Mouse (Mus musculus): ENCODE results near the gene Cd248.

The Cd248 gene

DNA sequence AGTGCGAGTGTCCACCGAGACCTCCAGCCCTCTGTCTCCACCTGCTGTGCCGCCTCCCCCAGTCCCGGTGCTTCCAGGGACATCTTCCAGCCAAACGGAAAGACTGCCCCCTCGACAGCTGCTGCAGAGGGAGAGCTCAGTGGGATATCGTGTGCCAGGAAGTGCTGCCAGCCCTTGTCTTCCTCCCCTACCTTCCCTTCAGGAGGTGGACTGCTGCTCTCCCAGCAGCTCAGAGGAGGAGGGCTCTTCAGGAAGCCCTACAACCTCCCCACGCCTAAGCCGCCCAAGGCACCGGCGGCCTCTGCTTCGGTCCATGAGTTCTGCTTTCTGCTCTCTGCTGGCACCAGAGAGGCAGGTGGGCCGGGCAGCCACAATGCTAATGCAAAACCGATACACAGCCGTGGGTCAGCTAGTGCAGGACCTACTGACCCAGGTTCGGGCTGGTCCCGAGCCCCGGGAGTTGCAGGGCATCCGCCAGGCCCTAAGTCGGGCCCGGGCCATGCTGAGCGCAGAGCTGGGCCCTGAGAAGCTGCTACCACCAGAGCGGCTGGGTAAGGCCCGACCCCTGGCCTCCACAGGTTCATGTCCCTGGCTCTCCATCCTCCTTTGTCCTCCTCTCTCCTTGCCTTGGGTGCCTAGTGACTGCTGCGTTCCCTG is 15.6 kb upstream of the Cd248 start:
- no peak for DNase-seq (ENCODE audit: low spot score)

DNA sequence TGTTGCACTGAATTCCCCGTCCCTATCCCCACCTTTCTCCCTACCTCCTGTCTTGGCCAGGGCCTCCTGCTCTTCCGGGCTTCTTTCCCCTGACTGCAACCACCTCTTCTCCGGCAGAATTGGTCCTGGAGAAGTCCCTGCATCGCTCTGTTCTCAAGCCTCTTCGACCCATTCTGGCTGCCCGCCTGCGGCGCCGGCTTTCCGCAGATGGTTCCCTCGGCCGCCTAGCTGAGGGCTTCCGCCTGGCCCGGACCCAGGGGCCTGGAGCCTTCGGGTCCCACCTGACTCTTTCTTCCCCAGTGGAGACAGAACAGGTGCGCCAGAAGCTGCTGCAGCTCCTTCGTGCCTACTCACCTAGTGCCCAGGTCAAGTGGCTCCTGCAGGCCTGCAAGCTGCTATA is 15.0 kb upstream of the Cd248 start:
- DNase-seq (ENCODE audit: low spot score) = no peak

DNA sequence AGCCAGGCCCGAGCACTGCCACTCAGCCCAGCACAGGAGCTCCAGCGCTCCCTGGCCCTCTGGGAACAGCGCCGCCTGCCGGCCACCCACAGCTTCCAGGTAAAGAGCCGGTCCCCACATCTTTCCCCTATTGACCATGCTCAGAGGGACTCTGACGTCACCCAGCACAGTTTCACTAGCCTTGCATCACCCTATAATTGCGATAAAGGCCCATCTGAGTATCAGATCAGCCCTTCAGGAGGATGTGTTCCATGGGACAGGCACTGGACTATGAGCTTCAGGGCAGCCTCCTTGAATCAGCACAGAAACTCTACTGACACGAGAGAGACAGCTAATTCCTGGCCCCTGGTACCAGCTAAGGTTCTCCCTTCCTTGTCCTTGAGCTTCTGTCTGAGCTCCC is 14.0 kb upstream of the Cd248 start:
- peak; percentile 68 for DNase-seq (ENCODE audit: low spot score)

DNA sequence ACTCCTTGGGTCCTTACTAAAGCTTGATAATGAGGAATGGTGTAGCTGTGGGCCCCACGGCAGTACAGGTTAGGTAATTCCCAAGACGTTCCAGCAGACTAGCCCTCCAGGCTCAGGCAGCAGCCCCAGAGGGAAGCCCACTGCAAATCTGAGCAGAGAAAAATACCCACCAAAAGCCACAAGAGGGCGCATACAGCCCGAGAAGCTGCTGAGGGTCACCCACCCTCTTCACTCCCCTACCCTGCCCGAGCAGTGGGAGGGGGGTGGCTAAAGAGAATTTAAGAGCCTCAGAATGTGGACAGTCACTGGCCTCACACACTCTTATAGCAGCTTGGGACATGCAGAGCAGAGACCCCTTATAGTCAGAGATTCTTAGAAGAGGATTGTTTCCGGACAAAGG is 11.6 kb upstream of the Cd248 start:
- DNase-seq (ENCODE audit: low spot score) = peak; percentile 89

DNA sequence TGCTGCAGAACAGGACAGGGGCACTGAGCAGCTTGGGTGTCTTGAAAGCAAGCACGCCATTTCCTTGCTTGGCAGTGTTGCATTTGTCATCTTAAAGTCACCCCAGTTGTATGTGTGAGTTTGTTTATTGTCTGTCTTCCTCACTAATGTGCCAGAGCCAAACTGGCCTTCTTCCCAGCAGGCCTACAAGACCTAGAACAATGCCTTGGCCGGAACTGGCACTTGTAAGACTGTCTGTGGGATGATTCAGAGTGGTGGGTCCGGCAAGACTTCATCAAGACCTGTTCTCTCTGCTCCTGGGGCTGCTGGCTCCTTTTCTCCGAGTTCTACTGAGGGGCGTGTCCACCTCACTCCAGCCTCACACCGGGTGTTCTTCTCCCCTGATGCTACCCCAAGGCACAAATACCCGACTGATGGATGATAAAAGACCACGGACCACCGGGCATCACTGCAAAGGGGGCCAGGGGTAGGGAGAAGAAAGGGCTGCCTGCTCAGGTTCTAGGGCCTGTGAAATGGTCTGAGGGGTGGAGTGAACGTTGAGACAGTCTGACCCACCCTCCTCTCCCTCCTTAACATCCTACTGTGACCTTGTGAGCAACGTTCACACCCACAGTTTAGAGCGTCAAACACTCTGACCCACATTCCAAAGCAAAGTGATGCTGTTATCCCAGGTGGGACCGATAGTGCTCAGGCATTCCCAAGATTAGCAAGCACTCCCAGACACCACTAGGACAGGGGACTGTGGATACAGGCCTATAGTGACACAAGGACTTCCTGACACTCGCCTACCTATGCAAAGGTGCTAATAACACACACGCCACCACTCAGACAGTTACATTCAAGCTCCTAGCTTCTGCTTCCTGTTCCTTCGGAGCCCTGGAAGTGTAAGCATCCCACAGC is 9.8 kb upstream of the Cd248 start:
- DNase-seq (ENCODE audit: low spot score) = no peak

DNA sequence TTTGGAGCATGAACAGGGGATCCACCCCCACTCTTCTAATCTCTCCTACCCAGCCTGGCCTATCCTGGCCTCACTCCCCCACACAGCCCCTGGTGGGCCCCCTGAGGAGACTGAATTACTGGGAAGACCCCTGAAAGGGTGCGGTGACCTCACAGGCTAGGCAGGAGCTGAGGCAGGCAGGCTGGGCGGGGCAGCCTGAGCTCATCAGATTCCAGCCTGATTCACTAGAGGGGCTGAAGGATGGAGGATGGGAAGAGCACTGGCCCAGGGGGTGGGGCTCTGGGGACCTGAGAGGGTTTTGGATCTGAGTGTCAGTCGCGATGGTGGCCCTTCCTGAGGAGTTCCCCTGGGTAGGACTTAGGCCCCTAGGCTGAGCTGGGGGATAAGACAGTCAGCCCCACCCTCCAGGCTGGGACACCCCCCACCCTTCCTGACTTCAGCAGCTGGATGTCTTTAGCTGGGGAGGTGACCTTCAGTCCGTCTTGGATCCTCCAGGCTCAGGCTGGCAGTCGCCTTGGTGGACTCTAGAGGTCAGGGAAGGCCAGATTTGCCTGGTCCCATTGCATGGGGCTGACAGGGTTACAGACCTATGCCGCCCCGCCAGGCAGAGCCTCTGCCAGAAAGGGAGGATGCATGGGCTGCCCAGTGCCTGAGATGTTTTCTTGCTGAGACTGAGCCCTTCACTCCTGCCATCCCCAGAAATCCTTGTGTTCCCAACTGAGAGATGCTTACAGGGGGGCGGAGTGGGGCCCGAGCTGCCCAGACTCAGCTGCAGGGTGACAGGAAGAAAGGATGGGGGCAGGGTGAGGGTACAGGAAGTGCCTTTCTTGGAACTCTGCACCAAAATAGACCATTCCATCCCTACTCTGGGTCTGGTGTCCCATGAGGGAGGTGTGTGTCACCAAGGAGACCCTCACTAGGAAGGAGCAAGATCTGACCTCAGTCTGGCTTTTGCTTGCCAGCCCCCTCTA is 8.8 kb upstream of the Cd248 start:
- DNase-seq (ENCODE audit: low spot score) = peak; percentile 67

DNA sequence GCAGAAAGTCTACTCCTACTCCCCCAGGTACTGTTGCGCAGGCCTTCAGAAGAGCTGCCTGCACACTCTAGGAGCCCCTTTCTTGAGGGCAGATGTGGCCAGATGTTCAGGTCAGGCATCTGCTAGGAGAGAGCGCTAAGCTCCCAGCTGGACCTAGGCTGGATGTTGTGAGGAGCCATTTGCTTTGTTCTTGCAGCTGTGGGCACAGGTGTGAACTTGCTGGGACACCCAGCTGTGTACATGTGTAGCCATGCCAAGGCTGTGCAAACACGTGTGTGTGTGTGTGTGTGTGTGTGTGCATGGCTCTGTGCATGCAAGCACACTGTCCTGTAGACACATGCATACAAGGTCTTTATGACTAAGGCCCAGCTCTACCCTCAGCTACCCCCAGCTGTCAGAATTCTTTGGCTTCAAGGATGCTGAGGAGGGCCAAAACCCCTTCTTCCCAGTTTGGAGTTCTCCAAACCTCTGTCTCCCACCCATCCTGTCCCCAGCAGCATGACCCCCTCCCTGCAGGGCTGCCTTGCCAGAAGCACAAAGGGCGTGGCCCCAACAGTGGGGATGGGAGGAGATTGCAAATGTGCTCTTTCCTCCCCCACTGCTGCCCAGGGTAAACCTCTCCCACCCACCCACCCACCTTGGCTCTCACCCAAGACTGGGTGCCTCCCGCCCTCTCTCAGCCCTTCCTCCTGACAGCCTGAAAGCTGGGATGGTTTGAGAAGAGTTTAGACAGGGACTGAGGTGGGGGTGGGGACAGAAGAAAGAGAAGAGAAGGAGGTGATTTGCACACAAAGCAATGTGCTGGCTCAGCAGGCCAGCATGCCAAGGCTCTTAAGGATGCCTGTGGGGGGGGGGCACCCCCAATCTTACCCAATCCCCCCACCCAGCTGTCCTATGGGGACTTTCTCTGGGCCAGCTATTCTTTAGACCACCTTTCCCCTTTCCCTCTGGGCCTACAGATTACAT is 7.2 kb upstream of the Cd248 start:
- no peak for DNase-seq (ENCODE audit: low spot score)

DNA sequence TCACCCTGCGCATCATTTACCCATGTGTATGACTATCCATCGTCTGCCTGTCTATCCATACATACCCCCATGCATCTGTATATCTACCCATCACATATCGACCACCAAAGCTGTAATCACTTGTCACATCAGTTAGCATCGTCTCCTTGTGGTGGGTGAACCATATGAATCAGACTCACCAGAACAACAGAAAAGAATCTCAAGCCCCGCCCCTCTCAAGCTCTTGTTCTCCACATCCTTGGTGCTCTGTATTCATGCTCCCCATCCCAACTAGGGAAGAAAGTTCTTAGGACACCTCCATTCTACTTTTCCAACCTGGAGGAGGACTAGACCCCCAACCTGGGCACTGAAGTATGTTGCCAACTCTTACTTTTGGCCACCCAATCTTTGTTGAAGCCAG is 5.8 kb upstream of the Cd248 start:
- no peak for DNase-seq (ENCODE audit: low spot score)

DNA sequence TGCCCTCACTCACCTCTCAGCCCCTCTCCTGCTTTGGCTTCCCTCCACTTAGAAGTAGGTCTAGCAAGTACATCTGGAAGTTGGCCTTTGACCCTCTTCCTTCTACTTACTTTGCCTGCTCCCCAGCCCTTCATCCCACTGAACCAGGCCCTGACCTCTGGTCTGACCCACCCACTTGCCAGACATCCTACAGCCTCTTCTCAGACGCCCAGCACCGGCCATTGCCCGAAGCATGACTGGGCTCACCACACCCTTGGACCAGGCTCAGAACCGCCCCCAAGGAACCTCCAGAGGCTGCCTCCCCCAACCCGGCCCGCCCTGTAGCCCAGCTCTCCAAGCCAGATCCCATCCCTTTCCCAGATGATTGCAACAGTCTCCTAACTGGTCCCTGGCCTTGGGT is 5.4 kb upstream of the Cd248 start:
- no peak for DNase-seq (ENCODE audit: low spot score)

DNA sequence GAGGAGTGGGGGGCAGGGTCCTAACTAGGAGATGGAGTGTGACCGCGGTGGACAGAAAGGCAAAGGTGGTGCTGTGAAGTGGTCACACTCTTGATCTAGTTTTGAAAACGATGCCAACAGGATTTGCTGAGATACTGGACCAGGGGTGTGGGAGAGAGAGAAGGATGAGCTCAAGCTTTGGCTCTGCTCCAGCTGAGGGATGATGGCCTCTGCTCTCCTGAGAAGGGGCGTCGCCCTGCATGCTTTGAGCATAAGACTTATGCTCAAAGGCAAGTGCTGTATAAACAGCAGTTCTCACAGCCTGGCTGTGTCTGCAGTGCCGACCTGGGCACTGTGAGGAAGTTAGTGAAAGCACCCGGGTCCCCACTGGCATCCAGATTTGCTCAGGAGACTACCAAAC is 2.8 kb upstream of the Cd248 start:
- DNase-seq (ENCODE audit: low spot score) = no peak

DNA sequence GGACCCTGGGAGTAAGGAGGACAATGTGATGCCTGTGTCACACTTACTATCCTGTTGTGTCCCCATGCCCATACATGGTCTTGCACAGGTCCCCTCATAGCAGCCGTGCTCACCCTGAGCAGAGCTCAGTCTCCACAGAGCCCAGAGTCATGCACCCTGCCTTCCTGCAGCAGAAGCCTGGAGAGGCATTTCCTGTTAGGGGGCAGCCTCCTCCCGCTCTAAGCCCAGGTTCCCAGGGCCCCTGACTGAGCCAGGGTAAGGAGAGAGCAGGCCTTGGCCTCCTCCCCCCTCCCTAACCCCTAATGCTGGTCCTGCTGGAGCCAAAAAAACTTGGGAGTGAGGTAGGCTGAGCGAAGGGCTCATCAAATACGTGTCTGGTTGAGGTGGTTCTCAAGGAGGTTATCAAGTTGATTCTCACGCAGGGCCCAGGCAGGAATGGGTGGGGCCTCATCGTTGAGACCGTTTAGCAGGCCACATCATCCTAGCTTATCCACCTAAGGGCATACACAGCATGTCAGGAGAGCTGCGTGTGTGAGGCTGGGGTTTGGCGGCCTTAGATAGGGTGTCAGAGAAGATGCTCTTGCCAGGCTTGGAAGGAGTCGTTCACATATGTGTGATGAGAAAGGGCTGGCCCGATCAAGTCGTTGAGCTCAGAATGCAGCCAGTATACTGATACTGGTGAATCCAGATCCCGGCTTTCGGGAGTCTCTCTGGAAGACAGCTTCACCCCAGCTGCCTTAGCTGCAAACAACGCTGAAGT is 658 bp upstream of the Cd248 start:
- DNase-seq (ENCODE audit: low spot score) = peak; percentile 55

DNA sequence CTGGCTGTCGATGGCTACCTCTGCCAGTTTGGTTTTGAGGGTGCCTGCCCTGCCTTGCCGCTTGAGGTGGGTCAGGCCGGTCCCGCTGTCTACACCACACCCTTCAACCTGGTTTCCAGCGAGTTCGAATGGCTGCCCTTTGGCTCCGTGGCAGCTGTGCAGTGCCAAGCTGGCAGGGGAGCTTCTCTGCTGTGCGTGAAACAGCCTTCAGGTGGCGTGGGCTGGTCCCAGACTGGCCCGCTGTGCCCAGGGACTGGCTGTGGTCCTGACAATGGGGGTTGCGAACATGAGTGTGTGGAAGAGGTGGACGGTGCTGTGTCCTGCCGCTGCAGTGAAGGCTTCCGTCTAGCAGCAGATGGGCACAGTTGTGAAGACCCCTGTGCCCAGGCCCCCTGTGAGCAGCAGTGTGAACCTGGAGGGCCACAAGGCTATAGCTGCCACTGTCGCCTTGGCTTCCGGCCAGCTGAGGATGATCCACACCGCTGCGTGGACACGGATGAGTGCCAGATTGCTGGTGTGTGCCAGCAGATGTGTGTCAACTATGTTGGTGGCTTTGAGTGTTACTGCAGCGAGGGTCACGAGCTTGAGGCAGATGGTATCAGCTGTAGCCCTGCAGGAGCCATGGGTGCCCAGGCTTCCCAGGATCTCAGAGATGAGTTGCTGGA is 824 bp downstream of the Cd248 start:
- DNase-seq (ENCODE audit: low spot score) = no peak

DNA sequence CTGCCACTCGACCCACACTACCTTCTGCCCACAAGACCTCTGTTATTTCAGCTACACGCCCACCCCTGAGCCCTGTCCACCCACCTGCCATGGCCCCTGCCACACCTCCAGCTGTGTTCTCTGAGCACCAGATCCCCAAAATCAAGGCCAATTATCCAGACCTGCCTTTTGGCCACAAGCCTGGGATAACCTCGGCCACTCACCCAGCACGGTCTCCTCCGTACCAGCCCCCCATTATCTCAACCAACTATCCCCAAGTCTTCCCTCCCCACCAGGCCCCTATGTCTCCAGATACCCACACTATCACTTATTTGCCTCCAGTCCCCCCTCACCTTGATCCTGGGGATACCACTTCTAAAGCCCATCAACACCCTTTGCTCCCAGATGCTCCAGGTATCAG is 1.6 kb downstream of the Cd248 start:
- DNase-seq (ENCODE audit: low spot score) = no peak

DNA sequence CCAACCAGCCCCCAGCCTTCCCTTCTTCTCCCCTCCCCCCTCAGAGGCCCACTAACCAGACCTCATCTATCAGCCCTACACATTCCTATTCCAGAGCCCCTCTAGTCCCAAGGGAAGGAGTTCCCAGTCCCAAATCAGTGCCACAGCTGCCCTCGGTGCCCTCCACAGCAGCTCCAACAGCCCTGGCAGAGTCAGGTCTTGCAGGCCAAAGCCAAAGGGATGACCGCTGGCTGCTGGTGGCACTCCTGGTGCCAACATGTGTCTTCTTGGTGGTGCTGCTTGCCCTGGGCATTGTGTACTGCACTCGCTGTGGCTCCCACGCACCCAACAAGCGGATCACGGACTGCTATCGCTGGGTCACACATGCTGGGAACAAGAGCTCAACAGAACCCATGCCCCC is 2.1 kb downstream of the Cd248 start:
- no peak for DNase-seq (ENCODE audit: low spot score)

DNA sequence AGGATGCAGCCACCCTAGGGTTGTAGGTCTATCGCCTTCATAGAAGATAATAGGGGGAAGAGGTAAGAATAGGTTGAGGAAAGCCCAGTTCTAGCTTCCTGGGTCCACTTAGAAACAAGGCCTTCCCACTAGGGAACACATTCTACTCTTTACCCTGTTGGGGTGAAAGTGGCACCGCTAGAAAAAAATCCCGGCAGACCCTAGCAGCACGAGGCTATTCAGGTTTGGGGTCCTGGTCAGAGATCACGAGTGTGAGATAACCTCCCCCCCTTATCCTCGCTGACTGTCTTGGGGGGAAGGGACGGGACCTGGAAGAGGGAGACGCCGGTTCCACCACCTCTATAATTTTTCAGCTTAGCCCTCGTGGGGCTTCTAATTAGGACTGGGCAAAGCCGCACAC is 3.2 kb downstream of the Cd248 start:
- DNase-seq (ENCODE audit: low spot score) = no peak

DNA sequence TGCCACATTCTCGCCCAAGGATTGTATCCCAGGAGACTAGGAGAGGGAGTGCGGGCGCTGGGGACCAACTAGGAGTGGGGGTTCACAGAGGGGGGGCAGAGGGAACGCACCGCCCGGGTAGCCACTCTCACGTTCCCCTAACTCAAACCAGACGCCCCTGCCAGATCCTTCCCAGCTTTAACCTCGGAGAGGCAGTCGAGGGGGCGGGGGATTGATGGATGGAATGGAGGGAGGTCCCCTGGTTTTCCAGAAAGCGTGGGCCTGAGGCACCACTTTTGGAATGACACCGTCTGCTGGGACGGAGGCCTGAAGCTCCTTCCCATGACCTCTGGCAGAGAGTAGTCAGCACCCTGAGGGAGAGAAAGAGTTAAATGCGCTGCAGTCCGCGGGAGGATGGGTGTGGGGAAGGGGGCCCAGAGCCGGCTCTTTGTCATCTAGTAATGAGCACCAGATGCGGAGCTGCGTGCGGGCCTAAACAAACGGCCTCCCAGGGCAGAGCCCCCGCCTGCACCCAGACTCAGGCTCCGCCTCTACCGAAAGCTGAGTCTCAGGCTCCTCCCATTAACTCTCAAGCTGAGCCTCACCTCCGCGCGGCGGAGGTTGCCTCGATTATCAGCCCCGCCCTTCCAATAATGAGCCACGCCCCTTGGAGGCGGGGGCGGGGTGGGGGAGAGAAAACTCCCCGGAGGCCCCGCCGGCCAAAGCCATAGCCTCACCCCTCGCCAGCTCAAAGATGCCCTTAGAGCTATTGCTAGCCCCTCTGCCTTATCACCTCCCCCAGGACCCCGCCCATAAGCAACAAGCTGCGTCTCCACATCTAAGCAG is 3.9 kb downstream of the Cd248 start:
- DNase-seq (ENCODE audit: low spot score) = peak; percentile 96

DNA sequence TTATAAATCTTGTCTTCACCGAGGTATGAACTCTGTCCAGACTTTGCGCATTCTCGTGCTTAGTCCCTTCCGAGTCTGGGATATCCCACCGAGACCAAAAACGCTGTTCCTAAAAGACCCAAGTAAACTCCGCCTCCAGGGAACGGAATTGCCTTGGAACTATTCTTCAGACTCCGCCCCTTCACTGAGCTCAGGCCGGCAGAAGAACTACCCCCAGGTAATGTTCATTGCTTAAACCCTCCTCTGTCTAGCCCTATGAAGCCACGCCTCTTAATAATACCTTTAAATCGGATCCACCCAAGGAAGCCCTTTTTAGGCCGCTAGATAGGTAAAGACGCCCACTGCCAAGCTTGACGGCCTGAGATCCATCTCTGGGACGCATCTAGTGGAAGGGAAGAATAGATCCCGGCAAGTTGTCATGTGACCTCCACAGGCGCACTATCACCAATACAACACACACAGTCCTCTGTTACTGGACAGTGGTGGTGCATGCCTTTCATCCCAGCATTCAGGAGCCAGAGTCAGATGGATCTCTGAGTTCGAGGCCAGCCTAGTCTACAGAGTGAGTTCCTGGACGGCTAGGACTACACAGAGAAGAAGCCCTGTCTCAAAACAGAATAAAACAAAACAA is 4.6 kb downstream of the Cd248 start:
- DNase-seq (ENCODE audit: low spot score) = peak; percentile 84

DNA sequence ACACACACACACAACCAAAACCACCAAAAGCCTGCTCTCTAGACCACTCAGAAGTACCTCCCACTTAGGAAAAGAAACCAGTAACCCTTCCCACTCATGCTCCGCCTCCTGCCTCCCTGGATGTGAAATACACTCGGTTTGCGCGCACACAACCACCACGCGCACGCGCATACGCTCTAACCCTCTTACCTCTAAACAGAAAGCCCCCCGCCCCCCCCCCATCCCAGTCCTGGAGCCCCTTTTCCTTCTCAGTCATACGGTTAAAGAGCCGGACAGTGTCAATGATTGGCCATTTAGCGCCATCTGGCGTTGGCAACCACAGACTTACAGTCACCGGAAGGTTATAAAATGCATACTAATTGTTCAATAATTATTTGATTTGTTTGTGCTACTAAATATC is 5.2 kb downstream of the Cd248 start:
- peak; percentile 91 for DNase-seq (ENCODE audit: low spot score)

DNA sequence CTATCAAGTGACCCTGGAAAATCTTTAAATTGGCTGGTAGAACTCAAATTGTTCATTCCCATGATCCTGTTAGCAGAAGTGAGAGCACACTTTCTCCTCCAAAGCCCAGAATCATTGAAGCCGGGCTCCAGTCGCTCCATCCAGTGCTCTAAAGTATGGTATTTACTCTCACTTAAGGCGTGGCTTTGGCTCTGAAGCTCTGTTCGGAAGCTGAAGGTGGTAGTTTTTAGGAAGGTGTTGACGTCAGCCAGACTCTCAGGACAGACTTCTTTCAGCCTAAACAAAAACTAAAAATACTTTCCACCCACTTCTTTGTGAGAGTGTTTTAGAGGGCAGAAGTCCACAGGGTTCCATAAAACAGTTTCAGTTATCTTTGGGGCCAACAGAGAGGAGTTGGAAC is 5.6 kb downstream of the Cd248 start:
- no peak for DNase-seq (ENCODE audit: low spot score)

Measured in embryo, embryonic 10.5 days (tissue).